ENCODE assay signal across 8 mouse cellular contexts in genomic region chr17:74717091-74717617, GRCm38 (mm10). TPM values are rescaled to one million over a fixed set of nuclear protein-coding genes. Genes with fewer than 3 reads are reported as not detected.
A peak's percentile ranks its signal among the peaks of the same experiment; 100 is the strongest.
DNase-seq lines count a peak whose midpoint lies in the region; ATAC-seq and TF ChIP-seq lines count a peak whose summit lies in the region.

No protein-coding gene starts in this region.

- peak overlapping the region; percentile 79 for H3K27ac ChIP-seq in heart, adult 2 months
- H3K27ac ChIP-seq in CH12.LX (ENCODE audit: insufficient read depth, low read depth), result no peak overlapping the region
- H3K27ac ChIP-seq in forebrain, embryonic 15.5 days (replicated peaks), result no peak overlapping the region
- H3K27ac ChIP-seq in liver, embryonic 16.5 days (ENCODE audit: low read length), result no peak overlapping the region

- peak overlapping the region; percentile 99 for H3K4me2 ChIP-seq in CH12.LX (ENCODE audit: insufficient read depth, low read depth, poor library complexity, severe bottlenecking)
- peak overlapping the region; percentile 78 for H3K4me2 ChIP-seq in forebrain, embryonic 15.5 days (replicated peaks)
- peak overlapping the region; percentile 74 for H3K4me2 ChIP-seq in liver, embryonic 16.5 days (ENCODE audit: low read depth, low read length)

- in situ Hi-C loops in CH12.LX (cut with MboI; ENCODE audit: low pct_ligation_motif_present, low pct_unique_long_range_greater_than_20kb, low sequenced_read_pairs), result no loop called here

- H3K36me3 ChIP-seq in heart, adult 2 months (ENCODE audit: control insufficient read depth, insufficient read depth, low read length), result no peaks in the 10 kb centered on the region
- H3K36me3 ChIP-seq in CH12.LX (replicated peaks in 1 of 2; ENCODE audit: control insufficient read depth in 1 of 2, insufficient read depth in 1 of 2, low read length in 1 of 2), result peaks cover 18 to 34% of the 10 kb centered on the region in 2 experiments
- peaks cover 3% of the 10 kb centered on the region for H3K36me3 ChIP-seq in forebrain, embryonic 15.5 days
- peaks cover 3% of the 10 kb centered on the region; the same call in 1 of the 2 replicates for H3K36me3 ChIP-seq in liver, embryonic 16.5 days (ENCODE audit: control insufficient read depth, insufficient read depth)

- no peak for DNase-seq in heart, adult 2 months
- no peak for DNase-seq in heart, adult 11 months
- DNase-seq in CH12.LX (ENCODE audit: extremely low read depth), result no peak
- no peak for DNase-seq in urinary bladder, adult 18-20 months (ENCODE audit: low spot score in 2 of 2)
- DNase-seq in layer of hippocampus, postnatal 14 days (ENCODE audit: low spot score in 2 of 2), result no peak
- no peak for DNase-seq in ovary, postnatal 10 days (ENCODE audit: low spot score)

- dilution Hi-C loops in CH12.LX (cut with MboI; ENCODE audit: extremely low pct_ligation_motif_present, extremely low pct_unique_long_range_greater_than_20kb, low sequenced_read_pairs), result no loop called here

- no peaks in the 10 kb centered on the region for H3K4me1 ChIP-seq in heart, adult 2 months (ENCODE audit: control insufficient read depth, insufficient read depth, low read length)
- peaks cover 4 to 19% of the 10 kb centered on the region in 2 experiments; a peak in 3 of 4 replicates for H3K4me1 ChIP-seq in CH12.LX (ENCODE audit: control insufficient read depth in 1 of 2, insufficient read depth in 2 of 2)
- H3K4me1 ChIP-seq in forebrain, embryonic 15.5 days, result peaks cover 10% of the 10 kb centered on the region
- H3K4me1 ChIP-seq in liver, embryonic 16.5 days (ENCODE audit: control insufficient read depth, low read depth, low read length), result peaks cover 8% of the 10 kb centered on the region

- TF ChIP-seq CTCF in heart, adult 2 months (IDR thresholded peaks at IDR 0.05), result no peak
- no peak for TF ChIP-seq CTCF in CH12.LX (conservative IDR thresholded peaks at IDR 0.05 in 1 of 2, IDR thresholded peaks at IDR 0.05 in 1 of 2; ENCODE audit: low read depth in 2 of 2, low read length in 2 of 2)

- H3K27me3 ChIP-seq in heart, adult 2 months (ENCODE audit: control insufficient read depth, insufficient read depth, low read length), result no peaks in the 10 kb centered on the region
- H3K27me3 ChIP-seq in CH12.LX (replicated peaks), result peaks cover 3% of the 10 kb centered on the region
- H3K27me3 ChIP-seq in forebrain, embryonic 15.5 days, result no peaks in the 10 kb centered on the region
- no peaks in the 10 kb centered on the region for H3K27me3 ChIP-seq in liver, embryonic 16.5 days (ENCODE audit: control insufficient read depth, insufficient read depth, low read depth, low read length)

- no peak for TF ChIP-seq POLR2A in heart, adult 2 months (IDR thresholded peaks at IDR 0.05; ENCODE audit: insufficient read depth, low read depth, low read length)
- TF ChIP-seq POLR2A in CH12.LX (IDR thresholded peaks at IDR 0.05; ENCODE audit: low read depth, low read length), result no peak

- peak overlapping the region; percentile 78 for H3K9ac ChIP-seq in heart, adult 2 months (ENCODE audit: low read depth, low read length)
- H3K9ac ChIP-seq in CH12.LX (ENCODE audit: insufficient read depth, low read depth), result peak overlapping the region; percentile 81
- peak overlapping the region; percentile 40 for H3K9ac ChIP-seq in forebrain, embryonic 15.5 days (replicated peaks)
- H3K9ac ChIP-seq in liver, embryonic 16.5 days (ENCODE audit: low read depth, low read length), result peak overlapping the region; percentile 68

- no peaks in the 10 kb centered on the region for H3K79me2 ChIP-seq in heart, adult 2 months (replicated peaks; ENCODE audit: control insufficient read depth, insufficient read depth, low read length)
- H3K79me2 ChIP-seq in CH12.LX (replicated peaks; ENCODE audit: control insufficient read depth, extremely low read depth, insufficient read depth, poor library complexity, severe bottlenecking), result peaks cover 16% of the 10 kb centered on the region

- peak overlapping the region; percentile 92 for H3K4me3 ChIP-seq in heart, adult 2 months
- H3K4me3 ChIP-seq in CH12.LX (replicated peaks in 1 of 3; ENCODE audit: low read depth in 2 of 3, low read length in 2 of 3, poor library complexity in 1 of 3), result peak overlapping the region; percentile 88 to 95 (median 89)
- H3K4me3 ChIP-seq in forebrain, embryonic 15.5 days, result peak overlapping the region; percentile 63
- peak overlapping the region; percentile 86 for H3K4me3 ChIP-seq in liver, embryonic 16.5 days (ENCODE audit: low read depth, low read length)

- 7% methylated on average over 14 of the region's 14 CpGs for WGBS in heart, adult 2 months
- WGBS in forebrain, embryonic 15.5 days, result 12% methylated on average over 14 of the region's 14 CpGs
- 9% methylated on average over 14 of the region's 14 CpGs for WGBS in liver, embryonic 16.5 days (ENCODE audit: insufficient replicate concordance)

- ATAC-seq in forebrain, embryonic 15.5 days (replicated peaks), result no peak; the same call in 1 of the 2 replicates
- peak; percentile 15; the same call in 1 of the 2 replicates for ATAC-seq in liver, embryonic 16.5 days (ENCODE audit: low read depth)

- H3K9me3 ChIP-seq in CH12.LX (replicated peaks; ENCODE audit: low read length), result no peaks in the 10 kb centered on the region
- H3K9me3 ChIP-seq in forebrain, embryonic 15.5 days, result no peaks in the 10 kb centered on the region
- H3K9me3 ChIP-seq in liver, embryonic 16.5 days (replicated peaks; ENCODE audit: control insufficient read depth, low read length), result no peaks in the 10 kb centered on the region

- intact Hi-C loops in heart, adult 2 months (cut with DNase I), result loop anchor here (10.0 kb wide), 1 partner anchor 322 kb away; the partner anchor contains the start of gene Slc30a6

- TF ChIP-seq EP300 in heart, adult 2 months (IDR thresholded peaks at IDR 0.05; ENCODE audit: insufficient read depth, low read depth, low read length), result no peak
- TF ChIP-seq EP300 in CH12.LX (IDR thresholded peaks at IDR 0.05; ENCODE audit: low read length), result no peak

- TF ChIP-seq RAD21 in CH12.LX (IDR thresholded peaks at IDR 0.05; ENCODE audit: low read depth, low read length), result no peak

TF ChIP-seq in CH12.LX, 34 proteins besides CTCF, POLR2A, EP300 and RAD21:
- TF ChIP-seq E2F4 (IDR thresholded peaks at IDR 0.05; ENCODE audit: insufficient replicate concordance, low read depth, low read length) (no peak), ZKSCAN1 (IDR thresholded peaks at IDR 0.05; ENCODE audit: borderline replicate concordance, low read depth, low read length) (no peak), JUN (IDR thresholded peaks at IDR 0.05; ENCODE audit: insufficient read depth, low read depth, low read length) (no peak), ETS1 (conservative IDR thresholded peaks at IDR 0.05; ENCODE audit: low read depth, low read length) (no peak), MEF2A (IDR thresholded peaks at IDR 0.05; ENCODE audit: borderline replicate concordance, low read depth, low read length) (0 out of 2 replicates have a peak, but pooled peaks have one; percentile 2), NRF1 (IDR thresholded peaks at IDR 0.05; ENCODE audit: low read depth, low read length) (no peak), NELFE (IDR thresholded peaks at IDR 0.05; ENCODE audit: low read depth, low read length) (no peak), IRF4 (IDR thresholded peaks at IDR 0.05; ENCODE audit: low read depth, low read length) (no peak)

RNA-seq across cellular contexts. Expression of gene Ttc27, which starts 0.4 kb away (rescaled TPM):
- total RNA-seq in heart, adult 2 months (2021), result 10 to 100 TPM; 13.3 to 16.0 TPM
- polyA plus RNA-seq in heart, adult 2 months (2012; rRNA removed), result 3.5 and 7.6 TPM in 2 replicates
- total RNA-seq in CH12.LX (2012; rRNA removed), result 52.9 and 65.1 TPM in 2 replicates
- total RNA-seq in CH12.LX (2014; rRNA removed), result 70.3 and 72.1 TPM in 2 replicates
- polyA plus RNA-seq in CH12.LX (2012; ENCODE audit: insufficient read length, low read depth), result 86.6 and 92.9 TPM in 2 replicates
- 16.3 and 18.4 TPM in 2 replicates for polyA plus RNA-seq in forebrain, embryonic 15.5 days (2015; fragmentation: Nextera tagmentation; extraction: Ambion mirVana)
- polyA plus RNA-seq in liver, embryonic 16.5 days (2015; fragmentation: Nextera tagmentation; extraction: Ambion mirVana), result 10.7 and 11.5 TPM in 2 replicates
- total RNA-seq in layer of hippocampus, postnatal 14 days (2021), result 10 to 100 TPM; 20.6 to 24.5 TPM
